Mouse (Mus musculus): ENCODE measurements around the gene Mok.

Gene Mok

DNA sequence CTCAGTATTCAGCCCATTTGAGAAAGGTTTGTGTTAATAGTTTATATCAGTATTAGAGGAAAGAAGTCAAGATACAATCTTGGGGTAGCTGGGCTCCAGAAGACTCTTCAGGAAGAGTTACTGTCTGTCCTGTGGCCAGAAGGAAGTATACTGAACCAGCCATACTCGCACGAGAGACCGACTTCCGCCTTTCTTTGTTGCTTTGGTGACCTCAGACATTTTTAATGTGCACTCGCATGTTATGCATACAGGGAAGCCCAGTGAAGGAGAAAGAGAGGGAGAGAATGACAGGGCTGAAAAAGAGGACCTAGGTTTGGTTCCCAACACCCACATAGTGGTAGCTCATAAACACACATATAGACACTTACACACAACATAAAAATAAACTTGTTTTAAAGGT is 76.2 kb downstream of the Mok start:
- no peak for DNase-seq (ENCODE audit: low spot score)

DNA sequence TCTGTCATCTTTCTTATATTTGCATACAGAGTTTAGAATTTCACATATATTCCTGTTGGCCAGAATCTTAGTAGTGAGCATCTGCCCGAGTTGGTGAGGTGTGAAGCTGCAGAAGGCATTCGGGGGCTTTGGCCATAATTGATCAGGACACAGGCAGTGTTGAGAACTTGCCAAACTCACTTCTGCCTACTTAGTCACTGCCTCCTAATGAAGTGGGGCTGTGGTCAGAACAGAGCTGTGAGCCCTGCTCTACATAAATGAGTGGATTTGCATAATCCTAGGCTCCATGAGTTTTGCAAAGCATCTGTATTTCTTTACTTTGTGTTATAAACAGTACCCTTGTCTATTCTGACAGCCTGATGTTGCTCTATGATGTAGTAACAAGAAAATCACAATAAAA is 78.4 kb downstream of the Mok start:
- DNase-seq (ENCODE audit: low spot score): no peak

DNA sequence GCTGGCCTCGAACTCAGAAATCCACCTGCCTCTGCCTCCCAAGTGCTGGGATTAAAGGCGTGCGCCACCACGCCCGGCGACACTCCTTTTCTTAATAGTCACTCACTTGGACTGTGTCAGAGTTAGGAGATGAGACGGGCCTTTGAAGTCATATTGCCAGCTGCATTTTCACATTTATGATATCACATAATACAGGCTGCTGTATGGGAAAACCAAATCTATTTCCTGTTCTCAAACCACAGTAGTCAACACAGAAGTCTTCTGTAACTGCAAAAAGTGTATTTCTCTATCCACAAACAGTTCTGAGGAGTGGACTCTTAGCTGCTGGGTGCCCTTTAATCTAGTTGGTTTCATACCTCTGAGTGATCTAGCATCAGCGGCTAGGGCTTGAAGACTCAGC is 81.8 kb downstream of the Mok start:
- DNase-seq (ENCODE audit: low spot score): no peak

All from ovary, postnatal 10 days (tissue).